Mouse (Mus musculus) mesoderm, embryonic 11.5 days (tissue): ENCODE results near the gene Rasgrf2.

Source experiments
- DNase-seq: peaks from one replicate; pipeline ENCODE4 v3.0.0-alpha.2; 2012; ENCODE audit warnings: low read depth, low spot score

Gene Rasgrf2

GRCm38 (mm10) chr13:92041584-92042563, 89.6 kb downstream of the Rasgrf2 start:
- peak; percentile 13 for DNase-seq

GRCm38 (mm10) chr13:92030364-92031057, 100.9 kb downstream of the Rasgrf2 start:
- no peak for DNase-seq

GRCm38 (mm10) chr13:92029666-92030065, 101.8 kb downstream of the Rasgrf2 start:
- no peak for DNase-seq

GRCm38 (mm10) chr13:92027951-92028350, 103.5 kb downstream of the Rasgrf2 start:
- no peak for DNase-seq

GRCm38 (mm10) chr13:92026651-92027050, 104.8 kb downstream of the Rasgrf2 start:
- DNase-seq, result no peak

GRCm38 (mm10) chr13:92025124-92025523, 106.3 kb downstream of the Rasgrf2 start:
- no peak for DNase-seq

- DNase-seq, result no peak
These were observed 109.3 kb downstream of the Rasgrf2 start for GRCm38 (mm10) chr13:92022202-92022601.

- no peak for DNase-seq
These were observed 134.5 kb downstream of the Rasgrf2 start for GRCm38 (mm10) chr13:91996929-91997328.

- DNase-seq, result no peak
These were observed 140.0 kb downstream of the Rasgrf2 start for GRCm38 (mm10) chr13:91991412-91991811.

GRCm38 (mm10) chr13:91990709-91991284, 140.7 kb downstream of the Rasgrf2 start:
- DNase-seq, result no peak

- DNase-seq, result no peak
These were observed 143.1 kb downstream of the Rasgrf2 start for GRCm38 (mm10) chr13:91988378-91988777.

GRCm38 (mm10) chr13:91986958-91987357, 144.5 kb downstream of the Rasgrf2 start:
- no peak for DNase-seq

GRCm38 (mm10) chr13:91985915-91986589, 145.4 kb downstream of the Rasgrf2 start:
- DNase-seq, result peak; percentile 7

GRCm38 (mm10) chr13:91985019-91985418, 146.4 kb downstream of the Rasgrf2 start:
- no peak for DNase-seq

GRCm38 (mm10) chr13:91982080-91982479, 149.4 kb downstream of the Rasgrf2 start:
- DNase-seq, result no peak

GRCm38 (mm10) chr13:91981414-91981813, 150.0 kb downstream of the Rasgrf2 start:
- no peak for DNase-seq

GRCm38 (mm10) chr13:91976971-91977370, 154.5 kb downstream of the Rasgrf2 start:
- no peak for DNase-seq

GRCm38 (mm10) chr13:91976541-91976940, 154.9 kb downstream of the Rasgrf2 start:
- no peak for DNase-seq

GRCm38 (mm10) chr13:91974154-91974553, 157.3 kb downstream of the Rasgrf2 start:
- no peak for DNase-seq

- DNase-seq, result no peak
These were observed 160.2 kb downstream of the Rasgrf2 start for GRCm38 (mm10) chr13:91971246-91971645.

GRCm38 (mm10) chr13:91956474-91956873, 175.0 kb downstream of the Rasgrf2 start:
- DNase-seq, result no peak

- no peak for DNase-seq
These were observed 175.8 kb downstream of the Rasgrf2 start for GRCm38 (mm10) chr13:91955646-91956045.
